Comparison of ENCODE assay signal across 25 mouse cellular contexts in genomic region chr4:8361931-8362330, GRCm38 (mm10).
DNase-seq lines count a peak whose midpoint lies in the region; ATAC-seq lines count a peak whose summit lies in the region.
"Had no signal": no experiment of that assay in that cellular context is flagged by ENCODE, and none has a peak within 500 bp of the region (broad histone marks: within the 10 kb centered on the region; RNA-seq: fewer than 3 reads in every experiment).

No protein-coding gene starts in this region.

- no peak overlapping the region for H3K27ac ChIP-seq in embryonic facial prominence, embryonic 10.5 days (replicated peaks)
- H3K27ac ChIP-seq: embryonic facial prominence, embryonic 12.5 days; embryonic facial prominence, embryonic 15.5 days; heart, adult 2 months; hindbrain, embryonic 10.5 days; hindbrain, embryonic 13.5 days; intestine, embryonic 15.5 days had no signal

- H3K4me1 ChIP-seq in embryonic facial prominence, embryonic 10.5 days, result peaks cover 17% of the 10 kb centered on the region
- H3K4me1 ChIP-seq: embryonic facial prominence, embryonic 12.5 days; embryonic facial prominence, embryonic 15.5 days; hindbrain, embryonic 10.5 days; hindbrain, embryonic 13.5 days had no signal

- no peaks in the 10 kb centered on the region for H3K36me3 ChIP-seq in embryonic facial prominence, embryonic 10.5 days (replicated peaks)
- H3K36me3 ChIP-seq: embryonic facial prominence, embryonic 12.5 days; embryonic facial prominence, embryonic 15.5 days; G1E; hindbrain, embryonic 10.5 days; hindbrain, embryonic 13.5 days; intestine, embryonic 15.5 days had no signal

- no peak overlapping the region for H3K4me3 ChIP-seq in embryonic facial prominence, embryonic 10.5 days
- H3K4me3 ChIP-seq: embryonic facial prominence, embryonic 12.5 days; embryonic facial prominence, embryonic 15.5 days; heart, adult 2 months; hindbrain, embryonic 10.5 days; hindbrain, embryonic 13.5 days; intestine, embryonic 15.5 days had no signal

- no peak for DNase-seq in frontal cortex, postnatal 25 days (ENCODE audit: low spot score in 2 of 2)
- peak; percentile 17 for DNase-seq in kidney, adult 9 months
- DNase-seq in kidney, postnatal 25 days, result no peak
- DNase-seq in embryo, embryonic 10.5 days (ENCODE audit: low spot score), result peak; percentile 28
- peak; percentile 37 for DNase-seq in embryonic facial prominence, embryonic 10.5 days (ENCODE audit: low spot score)
- DNase-seq in layer of hippocampus, postnatal 36 days, result no peak
- DNase-seq: adrenal gland, postnatal 10 days; adrenal gland, postnatal 36 days; B cell, adult 2 months; cerebellum, adult 18-20 months; cerebellum, adult 9-11 months; cerebellum, postnatal 25 days; gastrocnemius, postnatal 10 days; gastrocnemius, postnatal 36 days; heart, adult 2 months had no signal

- H3K9me3 ChIP-seq in embryonic facial prominence, embryonic 10.5 days, result no peaks in the 10 kb centered on the region
- H3K9me3 ChIP-seq: embryonic facial prominence, embryonic 12.5 days; embryonic facial prominence, embryonic 15.5 days; G1E; hindbrain, embryonic 10.5 days; hindbrain, embryonic 13.5 days; intestine, embryonic 15.5 days had no signal

- no peaks in the 10 kb centered on the region for H3K27me3 ChIP-seq in embryonic facial prominence, embryonic 10.5 days (replicated peaks; ENCODE audit: low read depth, poor library complexity, severe bottlenecking)
- H3K27me3 ChIP-seq: CH12.LX; embryonic facial prominence, embryonic 12.5 days; embryonic facial prominence, embryonic 15.5 days; hindbrain, embryonic 13.5 days; intestine, embryonic 15.5 days; Patski had no signal

- WGBS in embryonic facial prominence, embryonic 10.5 days, result 21% methylated on average over 2 of the region's 2 CpGs

- peak; percentile 35 for ATAC-seq in frontal cortex, adult (ENCODE audit: low TSS enrichment)
- ATAC-seq: forebrain, embryonic 14.5 days; intestine, embryonic 15.5 days; Patski had no signal

Comparison
In these comparisons a context has a peak if more than half of its experiments do, and no peak if none do; other contexts are left out.
1. DNase-seq: peak in kidney, adult 9 months (single experiment), embryo, embryonic 10.5 days (single experiment) and embryonic facial prominence, embryonic 10.5 days (single experiment); none in frontal cortex, postnatal 25 days (0 of 2), kidney, postnatal 25 days (0 of 2) and layer of hippocampus, postnatal 36 days (0 of 2).